Mouse (Mus musculus): ENCODE measurements around the gene Arhgef39.

Gene Arhgef39

DNA sequence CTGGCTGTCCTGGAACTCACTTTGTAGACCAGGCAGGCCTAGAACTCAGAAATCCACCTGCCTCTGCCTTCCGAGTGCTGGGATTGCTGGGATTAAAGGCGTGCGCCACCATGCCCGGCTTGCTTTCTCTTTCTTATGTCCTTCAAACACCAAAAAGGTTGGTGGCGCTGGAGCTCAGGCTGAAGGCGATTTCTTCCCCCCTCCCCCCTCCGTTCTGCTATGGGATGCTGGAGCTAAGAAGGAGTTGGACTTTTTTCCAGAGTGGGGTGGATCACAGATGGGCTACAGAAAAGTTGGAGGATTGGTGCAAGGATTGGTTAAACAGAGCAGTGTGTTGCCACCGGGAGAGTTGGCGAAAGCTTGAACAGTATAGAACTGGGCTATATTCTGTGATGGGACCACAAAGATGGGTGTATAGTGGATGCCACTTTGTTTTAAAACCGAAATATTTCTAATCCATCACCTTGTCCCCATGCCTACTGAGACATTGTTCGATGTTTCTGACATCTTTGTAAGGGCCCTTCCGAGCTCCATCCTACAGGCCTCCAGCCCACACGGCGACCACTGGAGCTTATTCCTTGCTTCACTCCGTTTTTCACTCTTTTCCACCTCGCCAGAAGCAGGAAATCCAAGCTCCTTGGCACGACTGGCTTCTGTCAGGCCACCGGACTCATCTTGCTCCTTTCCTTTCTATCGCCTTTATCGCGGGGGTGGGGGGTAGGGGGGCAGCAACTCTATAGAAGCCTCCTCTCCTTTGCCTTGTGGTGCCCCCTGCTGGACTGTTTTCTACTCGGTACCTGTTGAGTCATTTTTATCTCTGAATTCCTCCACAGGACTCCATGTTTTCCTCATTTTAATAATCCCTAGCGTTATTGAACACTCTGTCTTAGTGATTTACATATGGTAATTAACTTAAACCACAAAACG lies 20.3 kb downstream of the Arhgef39 start:
- peak; percentile 68 to 85 for DNase-seq

DNA sequence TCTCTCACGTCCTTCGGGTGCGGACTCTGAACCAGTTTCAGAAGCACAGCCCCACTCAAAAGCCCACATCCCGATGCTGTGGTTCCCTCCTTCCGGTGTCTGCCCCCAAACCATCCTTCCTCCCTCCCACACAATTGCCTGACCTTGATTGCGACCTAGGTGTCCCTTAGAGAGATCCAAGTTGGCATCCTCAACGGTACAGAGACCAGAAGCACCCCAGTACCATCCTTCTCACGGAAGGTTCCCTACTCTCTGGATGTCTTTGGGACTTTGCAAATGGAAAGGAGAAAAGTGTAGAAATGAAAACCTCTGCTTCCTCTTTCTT lies 21.0 kb downstream of the Arhgef39 start:
- no peak for DNase-seq

GRCm38 (mm10) chr4:43477857-43478533 lies 21.5 kb downstream of the Arhgef39 start:
- DNase-seq = peak; percentile 91 to 93

DNA sequence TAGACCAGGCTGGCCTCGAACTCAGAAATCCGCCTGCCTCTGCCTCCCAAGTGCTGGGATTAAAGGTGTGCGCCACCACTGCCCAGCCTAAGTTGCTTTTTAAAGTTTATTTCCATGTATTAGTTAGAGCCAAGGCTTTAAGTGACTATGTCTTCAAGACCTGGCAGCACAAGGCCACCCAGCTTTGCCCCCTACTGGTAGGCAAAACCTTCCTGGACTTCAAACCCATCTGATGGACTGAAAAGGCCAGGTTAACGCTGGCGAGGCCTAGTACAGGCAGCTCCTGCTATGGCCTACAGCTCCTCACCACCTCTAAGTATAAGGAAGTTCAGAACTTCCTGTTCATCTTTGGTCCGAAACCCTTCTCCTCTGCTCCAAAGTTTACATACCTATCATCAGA lies 22.9 kb downstream of the Arhgef39 start:
- DNase-seq = peak; percentile 47 to 67

DNA sequence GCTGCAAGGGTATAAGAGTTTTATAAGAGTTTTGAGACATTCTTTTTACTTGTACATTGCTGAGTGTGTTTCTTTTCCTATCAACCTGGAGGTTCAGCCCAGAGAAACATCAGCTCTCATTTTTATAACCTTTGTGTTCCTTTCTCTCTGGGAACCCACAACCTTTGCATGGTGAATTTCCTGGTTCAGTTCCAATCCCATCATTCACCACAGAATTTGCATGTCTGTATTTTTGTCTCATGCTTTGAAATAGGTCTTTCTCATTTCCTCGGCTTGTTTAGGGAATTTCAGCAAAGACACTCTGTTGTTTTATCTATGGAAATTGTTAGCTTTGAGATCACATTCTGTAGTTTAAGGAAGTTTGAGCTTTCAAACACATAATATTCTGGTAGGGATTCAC lies 25.9 kb downstream of the Arhgef39 start:
- DNase-seq = no peak

GRCm38 (mm10) chr4:43470301-43470700 lies 29.2 kb downstream of the Arhgef39 start:
- no peak for DNase-seq

DNA sequence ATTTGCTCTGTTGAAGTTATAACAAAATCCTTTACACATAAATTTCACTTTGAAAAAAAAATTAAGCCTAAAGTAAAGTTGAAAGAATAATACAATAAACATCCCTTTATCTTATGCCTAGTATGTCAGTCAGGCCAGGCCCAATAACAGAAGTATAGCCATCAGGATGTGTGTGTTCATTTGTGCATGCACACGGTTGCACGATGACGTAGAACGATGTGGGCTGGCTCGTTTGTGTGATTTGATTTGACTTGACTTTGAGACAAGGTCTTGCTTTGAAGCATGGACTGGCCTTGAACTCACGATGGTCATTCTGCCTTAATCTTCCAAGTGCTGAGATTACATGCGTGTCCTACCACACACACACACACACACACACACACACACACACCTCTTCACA lies 32.6 kb downstream of the Arhgef39 start:
- DNase-seq = no peak

DNA sequence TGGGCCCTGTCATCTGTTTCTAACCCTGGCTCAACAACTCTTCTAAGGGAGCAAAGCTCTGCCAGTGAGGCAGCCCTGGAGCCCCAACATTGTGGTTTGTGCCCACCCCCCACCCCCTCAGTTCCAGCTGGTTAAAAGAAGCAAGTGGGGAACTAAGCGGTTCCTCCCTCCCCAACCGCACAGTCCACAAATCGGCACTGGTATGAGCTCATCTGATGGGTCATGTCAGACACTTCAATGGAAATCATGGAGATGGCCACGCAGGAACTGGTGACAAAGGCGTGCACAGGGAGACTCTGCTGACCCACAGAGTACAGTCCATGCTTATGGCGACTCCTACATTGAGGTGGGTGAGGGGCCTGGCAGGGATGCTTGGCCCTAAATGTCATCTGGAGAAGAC lies 33.6 kb downstream of the Arhgef39 start:
- DNase-seq = no peak

DNA sequence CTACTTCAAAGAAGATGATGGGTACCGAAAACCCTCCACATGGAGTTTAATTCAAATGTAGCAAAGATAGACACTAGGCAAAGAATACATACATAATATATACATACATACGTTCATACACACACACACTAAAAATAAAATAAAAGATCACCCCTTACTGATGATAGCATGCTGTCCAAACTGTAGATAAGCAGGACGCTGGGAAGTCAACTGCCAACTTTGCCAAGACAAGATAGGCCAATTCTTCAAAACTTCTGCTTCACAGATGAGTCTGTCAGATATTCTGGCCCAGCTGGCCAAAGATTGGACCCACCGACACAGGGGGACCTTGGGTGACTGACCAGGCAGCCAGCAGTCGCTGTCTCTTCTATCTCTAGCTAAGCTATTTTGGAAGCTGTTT lies 36.4 kb downstream of the Arhgef39 start:
- DNase-seq = no peak

DNA sequence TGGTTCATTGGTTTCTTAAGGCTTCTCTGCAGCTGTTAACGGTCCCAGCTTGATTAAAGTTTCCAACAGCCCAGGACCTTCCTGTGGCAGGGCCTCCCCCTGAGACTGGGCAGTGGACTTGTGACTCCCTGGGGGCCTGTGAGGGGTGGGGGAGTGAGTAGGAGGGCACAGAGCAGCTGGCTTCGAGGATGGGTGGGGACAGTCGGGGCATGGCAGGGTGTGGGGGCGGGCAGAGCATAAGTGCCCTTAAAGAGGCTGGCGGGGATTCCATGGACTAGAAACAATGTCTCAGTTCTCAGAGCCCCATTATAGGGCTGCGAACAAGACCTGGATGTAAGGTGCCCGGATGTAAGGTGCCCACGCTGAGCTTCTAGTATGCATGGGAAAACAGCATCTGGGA lies 42.4 kb downstream of the Arhgef39 start:
- DNase-seq = no peak

DNA sequence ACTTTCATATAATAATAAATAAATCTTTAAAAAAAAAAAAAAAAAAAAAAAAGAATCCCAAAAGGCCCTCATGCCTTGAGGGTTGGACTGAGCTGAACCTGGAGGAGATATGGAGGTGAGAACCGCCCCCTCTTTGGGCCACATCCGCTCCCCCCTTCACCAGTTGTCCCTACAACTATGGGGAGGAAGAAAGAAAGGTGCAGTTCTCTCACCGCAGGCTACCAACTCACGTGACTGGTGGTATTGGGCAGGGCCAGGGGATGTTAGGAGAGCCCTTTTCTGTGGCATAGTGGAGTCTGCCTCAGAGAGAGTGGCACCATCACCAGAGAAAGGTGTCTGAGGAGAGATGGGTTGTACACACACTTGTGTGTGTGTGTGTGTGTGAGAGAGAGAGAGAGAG lies 43.0 kb downstream of the Arhgef39 start:
- no peak for DNase-seq

DNA sequence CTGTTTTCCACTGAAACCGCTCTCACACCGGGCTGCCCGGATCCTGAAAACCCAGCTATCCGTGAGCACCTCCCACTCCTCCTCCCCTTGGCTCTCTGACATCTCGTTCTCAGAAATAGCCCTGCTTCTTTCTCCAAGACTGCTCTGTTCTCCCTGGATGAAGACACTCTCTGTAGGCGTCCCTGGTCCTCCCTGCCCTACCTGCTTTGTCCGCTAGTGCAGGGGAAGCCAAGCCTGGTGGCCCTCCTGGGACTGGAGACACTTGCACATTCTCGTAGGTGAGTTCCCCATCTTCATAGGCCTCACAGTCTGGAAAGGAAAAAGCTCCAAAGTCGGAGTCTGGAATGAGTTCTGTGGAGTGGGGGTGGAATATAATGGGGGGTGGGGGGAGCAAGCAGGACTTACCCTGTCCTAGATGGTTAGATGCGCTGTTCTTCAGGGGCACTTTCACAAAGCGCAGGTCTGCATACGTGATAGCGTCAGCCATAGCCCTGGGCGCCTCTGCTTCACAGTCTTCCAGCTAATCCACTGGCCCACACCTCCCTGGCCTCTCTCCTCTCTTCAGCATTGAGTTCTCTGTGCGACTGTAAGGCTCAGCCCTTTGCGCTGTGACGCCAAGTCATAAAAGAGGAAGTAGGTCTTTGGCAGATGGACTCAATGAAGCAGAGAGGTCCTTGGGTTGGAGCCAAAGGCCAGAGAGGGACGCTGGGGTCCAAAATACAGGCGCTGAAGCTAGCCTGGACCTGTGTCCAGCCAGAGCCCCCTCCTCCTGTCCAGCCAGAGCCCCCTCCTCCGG lies 45.3 kb downstream of the Arhgef39 start, which contains the start of gene Cd72:
Cd72 (minus strand) TSS at position 588 of the 796 bp plus-strand sequence.
- no peak for DNase-seq

- DNase-seq = no peak
Measured at GRCm38 (mm10) chr4:43453413-43453812, 46.1 kb downstream of the Arhgef39 start.

- DNase-seq = no peak
Measured at GRCm38 (mm10) chr4:43452315-43452714, 47.2 kb downstream of the Arhgef39 start.

DNA sequence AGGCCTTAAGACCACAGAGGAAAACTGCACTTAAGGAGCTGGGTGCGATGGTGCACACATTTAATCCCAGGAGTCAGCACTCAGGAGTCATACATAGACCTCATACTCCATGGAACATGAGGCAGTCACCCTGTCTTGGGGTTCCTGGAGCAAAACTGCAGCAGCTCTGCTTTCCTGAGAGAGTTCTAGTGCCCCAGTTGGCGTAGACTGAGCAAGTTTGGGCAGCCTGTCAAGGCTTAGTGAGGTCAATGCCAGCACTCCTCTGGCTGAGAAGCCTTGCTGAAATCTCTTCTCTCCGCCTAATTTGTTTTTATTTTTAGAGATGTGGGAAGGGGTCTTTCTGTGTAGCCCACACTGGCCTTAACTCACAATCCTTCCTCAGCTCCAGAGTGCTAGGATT lies 50.9 kb downstream of the Arhgef39 start:
- no peak for DNase-seq

DNA sequence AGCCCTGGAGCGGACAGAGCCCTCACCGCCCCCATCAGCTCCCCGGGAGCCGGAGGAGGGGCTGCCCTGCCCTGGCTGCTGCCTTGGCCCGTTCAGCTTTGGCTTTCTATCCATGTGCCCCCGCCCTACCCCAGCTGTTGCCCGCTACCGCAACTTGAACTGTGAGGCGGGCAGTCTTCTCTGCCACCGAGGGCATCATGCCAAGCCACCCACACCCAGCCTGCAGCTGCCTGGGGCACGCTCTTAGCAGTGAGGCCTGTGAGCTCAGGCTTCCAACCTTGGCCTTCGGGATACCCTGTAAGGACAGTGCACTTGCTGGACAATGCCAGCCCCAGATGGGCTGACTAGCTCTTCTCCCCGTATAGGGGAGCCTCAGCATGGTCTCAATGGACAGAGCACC lies 52.2 kb downstream of the Arhgef39 start:
- peak in 1 of 2 experiments; percentile 51 for DNase-seq

Measured in kidney, postnatal 25 days (tissue).